Mouse (Mus musculus) kidney, adult 8-10 months (tissue): ENCODE data around the gene Slc25a13.
A peak's percentile ranks its signal among the peaks of the same experiment; 100 is the strongest.
"Not testable (repeated sequence)": the region's sequence is repeated elsewhere in the genome, so short reads cannot be mapped to it uniquely, and the experiment has no call there.

Experiments
- DNase-seq, 2 experiments: peaks; one replicate each; pipeline ENCODE4 v3.0.0; 2022

Slc25a13 gene

DNA sequence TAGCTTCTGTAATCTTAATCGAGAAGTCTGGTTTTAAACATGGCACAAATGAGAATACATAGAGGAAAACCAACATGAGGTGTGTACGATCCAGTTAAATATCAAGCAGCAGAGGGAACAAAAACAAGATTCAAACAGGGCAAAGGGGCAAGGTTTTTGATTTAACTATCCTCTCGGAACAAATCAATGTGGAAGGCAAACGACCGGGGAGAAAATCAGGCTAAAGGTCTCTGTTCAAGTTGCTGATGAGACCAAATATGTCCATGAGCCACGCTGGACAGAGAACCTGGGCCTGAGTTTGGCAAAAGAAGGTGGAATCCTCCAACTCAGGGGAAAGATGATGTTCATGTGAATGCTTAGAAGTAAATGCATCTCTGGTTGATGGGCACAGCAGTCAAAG is 14.5 kb downstream of the Slc25a13 start:
- DNase-seq: peak; percentile 57 to 58

DNA sequence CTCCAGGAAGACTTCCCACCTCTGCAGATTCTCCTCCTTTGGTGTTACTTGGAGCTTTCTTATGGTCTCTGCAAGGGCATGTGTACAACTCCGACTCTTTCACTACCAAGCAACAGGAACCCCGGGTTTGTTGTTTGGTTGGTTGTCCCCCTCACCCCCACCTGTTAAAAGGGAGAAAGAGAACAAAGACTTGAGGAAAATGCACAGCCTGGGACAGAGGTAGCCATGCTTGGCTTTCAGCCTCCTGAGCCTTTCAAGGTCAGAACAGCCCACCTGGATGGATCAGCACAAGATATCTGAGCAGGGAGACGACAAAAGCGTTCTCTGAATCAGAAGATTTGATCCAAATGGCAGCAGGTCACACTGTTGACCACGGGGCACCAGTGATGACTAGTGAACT is 15.0 kb downstream of the Slc25a13 start:
- DNase-seq: no peak

DNA sequence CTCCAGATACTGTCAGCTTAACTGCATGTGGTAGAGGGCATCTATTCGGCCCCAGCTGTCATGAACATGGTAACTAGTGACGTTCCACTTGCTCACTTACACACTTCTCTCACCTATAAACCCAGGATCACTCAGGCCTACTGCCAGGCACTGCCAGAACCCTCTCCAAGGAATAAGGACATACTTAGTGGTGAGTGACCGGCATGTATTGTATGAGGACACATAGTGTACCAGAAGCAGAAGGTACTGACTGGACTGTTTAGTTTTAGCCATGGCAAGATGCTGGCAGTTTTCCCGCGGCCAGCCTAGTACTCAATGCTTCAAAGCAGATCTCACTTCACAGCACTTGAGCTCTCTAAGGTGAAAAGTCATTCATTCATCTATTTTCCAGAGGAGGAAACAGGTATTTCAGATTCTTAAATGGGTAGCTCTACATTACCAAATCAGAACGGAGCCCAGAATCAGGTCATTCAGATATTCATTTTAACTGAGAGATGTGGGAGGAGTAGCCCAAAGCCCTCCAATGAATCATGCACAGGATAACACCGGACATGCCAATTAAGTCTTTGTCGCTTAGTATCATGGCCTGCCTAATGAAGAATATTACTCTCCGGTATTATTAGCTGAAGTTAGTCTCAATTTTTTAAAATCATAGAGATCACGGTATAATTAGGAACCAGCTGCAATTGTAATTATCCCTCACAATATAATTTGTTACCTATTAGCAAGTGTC is 17.7 kb downstream of the Slc25a13 start:
- no peak for DNase-seq

DNA sequence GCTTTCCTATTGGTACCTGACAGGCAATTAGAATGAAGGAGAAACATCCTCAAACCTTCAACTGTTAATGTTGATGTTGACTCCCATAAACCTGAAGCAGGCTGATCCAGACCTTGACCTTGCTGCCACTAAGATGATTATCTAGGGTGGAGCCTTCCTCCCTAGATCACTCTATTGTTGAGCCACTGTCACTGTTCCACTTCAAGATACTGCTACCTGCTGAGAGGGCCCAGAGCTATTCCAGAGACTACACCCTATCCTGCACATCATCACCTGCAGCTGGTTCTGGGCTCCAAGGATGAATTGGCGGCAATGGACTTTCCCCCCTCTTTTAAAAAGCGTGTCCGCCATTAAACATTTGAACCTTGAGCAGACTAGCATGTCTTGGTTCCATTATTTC is 18.9 kb downstream of the Slc25a13 start:
- not testable (repeated sequence) for DNase-seq

DNA sequence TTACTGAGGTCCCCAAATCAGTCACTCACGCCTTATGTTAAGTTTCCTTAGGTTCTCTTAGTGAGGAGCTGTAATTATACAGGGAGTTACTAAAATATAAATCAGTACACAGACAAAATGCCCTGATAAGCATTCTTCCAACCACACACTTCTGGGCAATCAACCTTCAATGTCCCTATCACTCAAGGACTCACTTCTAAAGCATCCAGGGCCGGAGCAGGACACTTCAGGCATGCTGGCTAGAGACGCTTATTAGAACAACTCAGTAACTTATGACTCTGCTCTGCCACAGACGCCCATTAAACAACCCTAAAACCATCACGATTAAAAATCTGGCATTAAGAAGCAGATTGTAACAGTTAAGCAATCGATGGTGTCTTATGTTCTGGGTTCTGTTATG is 19.6 kb downstream of the Slc25a13 start:
- DNase-seq: no peak

DNA sequence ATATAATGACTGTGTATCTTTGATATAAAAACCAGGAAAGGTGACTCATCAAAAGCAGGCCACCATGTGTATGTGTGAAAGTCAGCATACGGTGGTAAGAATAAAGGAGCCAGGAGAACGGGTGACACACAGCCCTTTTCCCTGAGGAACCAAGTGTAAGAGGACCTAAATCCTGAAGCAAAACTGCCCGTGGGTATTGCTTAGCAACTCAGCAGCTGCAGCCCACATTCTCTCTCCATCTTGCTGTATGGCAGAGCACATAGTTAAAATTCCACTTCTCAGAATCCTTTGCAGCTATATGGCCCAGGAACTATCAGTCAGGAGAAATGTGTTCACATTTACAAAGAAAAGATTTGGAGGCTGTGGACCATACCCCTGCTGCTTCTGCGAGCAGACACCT is 20.4 kb downstream of the Slc25a13 start:
- no peak for DNase-seq

DNA sequence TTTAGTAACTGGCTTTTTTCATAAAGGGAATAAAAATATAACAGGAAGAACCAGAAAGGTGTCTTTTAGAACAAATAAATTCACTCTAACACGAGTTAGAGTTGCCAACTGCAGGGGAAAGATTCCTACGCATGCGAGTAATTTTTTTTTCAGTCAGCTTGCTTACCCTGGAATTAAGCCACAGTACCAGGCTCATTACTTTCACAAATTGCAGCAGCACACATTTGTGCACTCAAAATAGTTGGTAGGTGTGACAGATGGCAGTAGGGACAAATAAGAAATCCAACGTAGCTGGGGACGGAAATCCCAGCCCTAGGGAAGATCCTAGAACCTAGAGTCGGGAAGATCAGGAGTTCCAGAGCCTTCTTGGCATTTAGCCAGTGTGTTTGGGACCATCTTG is 22.1 kb downstream of the Slc25a13 start:
- DNase-seq: no peak

DNA sequence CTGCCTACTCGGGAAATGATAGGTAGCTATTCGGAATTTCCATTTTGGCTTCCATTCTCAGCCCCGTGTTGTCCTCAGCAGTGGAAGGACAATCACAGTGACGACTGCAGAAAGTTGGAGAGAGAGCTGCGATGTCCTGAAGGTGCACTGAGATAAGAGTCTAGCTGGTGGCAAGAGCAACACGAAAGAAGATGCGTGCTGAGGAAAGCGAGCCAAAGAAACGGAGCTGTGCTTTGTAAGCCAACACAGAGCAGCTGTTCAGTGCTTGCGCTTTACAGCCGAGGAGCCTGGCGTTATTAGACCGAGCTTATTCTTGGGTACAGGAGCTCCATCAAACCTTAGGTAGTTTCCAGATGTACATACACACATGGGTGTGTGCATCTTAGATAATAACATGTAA is 23.1 kb downstream of the Slc25a13 start:
- DNase-seq: no peak

DNA sequence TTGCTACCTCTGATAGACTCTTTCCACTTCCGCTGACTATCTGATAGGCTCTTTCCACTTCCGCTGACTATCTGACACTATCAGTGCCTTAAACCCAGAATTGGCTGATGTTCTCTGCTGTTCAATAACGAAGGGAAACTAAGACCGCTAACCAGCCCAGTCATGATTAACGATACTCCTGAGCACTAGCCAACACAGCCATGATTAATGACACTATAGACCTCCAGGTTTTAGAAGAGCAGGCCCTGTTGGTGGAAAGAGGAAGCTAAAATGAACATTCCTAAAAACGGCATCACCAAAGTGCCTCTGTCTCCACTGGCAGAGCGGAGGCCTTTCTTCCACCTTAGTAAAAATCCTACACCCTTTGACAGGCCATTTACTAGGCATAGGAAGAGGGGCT is 24.6 kb downstream of the Slc25a13 start:
- DNase-seq: no peak

DNA sequence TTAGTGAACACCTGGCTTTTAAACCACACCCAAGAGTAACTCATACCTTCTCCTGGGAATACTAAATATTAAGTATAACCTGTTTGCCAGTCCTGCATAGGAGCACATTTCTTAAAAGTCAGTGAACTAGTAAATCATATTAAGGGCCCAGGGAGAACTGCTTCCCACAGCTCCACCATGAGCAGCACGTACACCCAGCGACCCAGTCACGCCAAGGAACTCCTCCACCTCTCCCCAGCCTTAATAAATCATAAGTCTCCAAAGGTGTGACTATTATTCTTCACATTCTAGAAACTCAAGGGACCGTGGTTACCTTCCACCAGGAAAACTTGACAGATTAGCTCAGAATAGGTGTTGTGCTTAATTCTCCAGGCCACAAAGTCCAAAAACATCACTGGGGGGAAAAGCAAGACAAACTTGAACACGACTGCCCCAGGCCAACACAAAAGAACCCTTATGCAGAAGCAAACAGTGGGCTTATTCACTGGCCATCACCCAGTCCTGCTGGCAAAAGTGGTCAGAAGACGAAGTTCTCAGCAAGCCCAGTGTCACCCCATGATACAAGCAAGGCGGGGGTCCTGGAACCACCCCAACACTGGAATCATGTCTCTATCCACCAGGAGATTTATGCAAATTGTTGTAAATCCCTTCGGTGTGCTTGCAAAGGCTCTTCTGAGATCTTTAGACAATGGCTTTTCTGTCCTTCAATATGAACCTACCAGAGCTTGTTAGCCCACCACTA is 25.2 kb downstream of the Slc25a13 start:
- DNase-seq: no peak

DNA sequence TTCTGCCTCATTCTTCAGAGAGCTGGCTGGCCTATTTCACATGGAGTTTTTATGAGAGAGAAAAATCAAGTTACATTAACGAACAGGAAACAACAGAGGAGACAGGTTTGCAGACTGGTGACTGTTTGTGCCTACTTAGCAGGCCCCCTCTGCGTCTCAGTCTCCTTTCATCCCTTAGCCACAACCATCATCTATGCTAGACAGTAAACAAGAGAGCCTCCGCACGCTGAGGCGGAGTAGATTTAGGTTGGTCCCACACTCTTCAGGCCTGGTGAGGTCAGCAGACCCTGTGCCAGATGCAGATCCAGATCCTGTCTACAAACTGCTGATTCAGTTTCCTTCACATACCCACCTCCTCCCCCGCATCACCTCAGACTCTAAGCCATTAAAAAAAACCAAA is 28.0 kb downstream of the Slc25a13 start:
- DNase-seq: no peak

DNA sequence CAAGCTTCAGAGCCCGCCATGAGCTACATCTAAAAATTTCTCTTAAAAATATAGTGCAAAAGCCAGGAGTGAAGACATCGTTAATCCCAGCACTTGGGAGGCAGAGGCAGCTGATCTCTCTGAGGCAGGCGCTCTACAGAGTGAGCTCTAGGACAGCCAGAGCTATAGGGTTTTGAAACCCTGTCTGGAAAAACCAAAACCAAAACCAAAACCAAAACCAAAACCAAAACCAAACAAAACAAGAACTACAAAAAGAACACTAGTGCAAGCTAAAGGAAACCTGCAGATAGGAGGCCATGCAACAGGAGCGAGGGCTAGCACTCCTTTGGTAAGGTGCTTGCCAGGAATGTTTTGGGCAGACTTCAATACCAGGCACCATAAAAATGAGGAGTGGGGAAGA is 30.5 kb downstream of the Slc25a13 start:
- DNase-seq: no peak

DNA sequence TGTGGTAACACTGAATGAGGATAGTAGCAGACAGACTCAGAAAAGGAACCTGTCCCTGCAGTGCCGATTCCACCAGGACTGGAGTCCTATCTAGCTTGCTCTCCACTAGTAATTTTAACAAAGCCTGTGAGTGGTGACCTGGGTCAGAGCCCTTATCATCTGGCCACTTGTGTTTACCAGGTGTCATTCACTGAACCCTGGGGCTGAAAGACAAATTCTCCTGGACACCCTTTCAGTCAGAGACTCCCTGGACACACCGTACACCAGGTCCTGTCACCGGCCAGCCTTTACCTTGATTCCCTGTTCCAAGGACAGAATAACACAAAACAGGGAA is 31.3 kb downstream of the Slc25a13 start:
- no peak for DNase-seq

DNA sequence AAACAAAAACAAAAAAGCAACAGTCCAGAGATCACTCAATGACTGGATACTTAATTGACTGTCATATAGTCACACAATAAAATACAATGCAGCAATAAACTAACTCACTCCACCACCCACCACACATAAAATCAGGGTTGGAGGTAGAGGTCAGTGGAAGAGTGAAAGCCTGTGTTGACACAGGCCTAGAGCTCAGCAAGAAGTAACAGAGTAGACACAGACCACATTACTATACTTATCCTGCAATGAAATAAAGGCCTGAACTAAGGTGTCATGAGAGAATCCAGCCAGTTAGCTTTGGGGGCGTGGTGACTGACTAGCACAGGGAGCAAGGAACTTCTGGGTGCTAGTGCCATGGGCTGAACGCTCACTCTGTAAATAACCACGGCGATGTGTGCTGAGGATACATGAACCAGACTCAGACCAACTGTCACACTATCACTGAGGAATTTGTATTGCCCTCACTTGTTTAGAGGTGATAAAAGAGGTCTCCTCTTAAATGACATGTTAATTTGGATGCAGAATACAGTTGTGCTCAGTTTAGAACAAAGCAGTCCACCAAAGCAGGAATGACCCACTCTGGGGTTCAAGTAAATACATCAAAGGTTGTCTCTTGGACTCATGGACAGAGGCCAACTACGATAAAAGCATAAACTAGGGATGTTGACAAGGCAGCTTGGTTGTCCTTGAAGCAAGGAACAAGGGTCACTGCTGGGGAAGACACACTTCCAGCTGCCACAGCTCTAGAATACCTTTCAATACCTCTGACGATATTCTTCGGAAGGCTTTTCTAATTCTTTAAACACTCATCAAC is 31.8 kb downstream of the Slc25a13 start:
- DNase-seq: peak in 1 of 2 experiments; percentile 62

DNA sequence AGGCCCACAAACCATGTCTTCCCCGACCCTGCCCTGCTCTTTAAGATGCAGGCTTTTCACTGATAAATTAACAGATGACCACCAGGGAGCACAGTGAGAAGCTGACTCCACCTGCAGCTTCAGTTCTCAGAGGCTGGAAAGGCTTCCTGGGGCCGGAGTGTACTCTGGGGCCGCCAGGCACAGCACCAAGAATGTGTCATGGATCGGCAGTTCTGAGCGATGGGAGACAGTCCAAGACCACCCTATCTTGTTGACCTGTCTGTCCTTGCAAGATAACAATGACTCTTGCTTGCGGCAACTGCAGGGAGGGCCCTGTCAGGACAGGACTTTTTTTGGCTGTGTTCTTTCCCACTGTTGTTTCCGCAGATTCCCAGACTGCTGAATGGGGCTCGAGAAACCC is 33.4 kb downstream of the Slc25a13 start:
- DNase-seq: no peak

DNA sequence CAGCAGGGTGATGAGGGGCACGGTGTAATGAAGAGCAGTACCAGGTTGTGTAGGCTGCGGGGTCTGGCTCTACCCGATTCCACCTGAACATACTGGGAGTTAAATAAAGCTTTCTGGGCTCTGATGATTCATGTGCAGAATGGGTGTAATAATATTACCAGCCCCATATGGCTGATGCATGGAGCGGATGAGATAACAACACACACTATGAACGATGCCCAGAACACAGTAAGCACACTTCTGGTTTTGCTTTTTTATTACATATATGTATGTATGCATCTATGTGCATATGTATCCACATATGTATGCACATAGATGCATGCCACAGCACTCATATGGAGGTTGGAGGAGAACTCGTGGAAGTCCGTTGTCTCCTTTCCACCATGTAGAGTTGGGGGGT is 34.8 kb downstream of the Slc25a13 start:
- no peak for DNase-seq

DNA sequence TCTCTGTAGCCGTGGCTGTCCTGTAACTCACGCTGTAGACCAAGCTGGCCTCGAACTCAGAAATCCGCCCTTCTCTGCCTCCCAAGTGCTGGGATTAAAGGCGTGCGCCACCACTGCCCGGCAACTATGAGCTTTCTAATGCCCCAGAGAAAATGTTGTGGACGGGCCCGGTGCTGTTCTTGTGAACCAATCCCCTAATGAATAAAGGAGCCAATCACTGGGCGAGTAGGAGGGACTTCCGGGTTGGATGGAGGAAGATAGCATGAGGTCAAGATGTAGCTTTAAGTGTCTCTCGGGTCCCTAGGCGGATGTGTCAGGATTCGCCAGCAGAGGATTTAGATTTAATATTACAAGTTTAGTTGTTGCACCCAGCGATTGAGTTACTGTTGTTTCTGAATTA is 38.6 kb downstream of the Slc25a13 start:
- DNase-seq: not testable (repeated sequence)

DNA sequence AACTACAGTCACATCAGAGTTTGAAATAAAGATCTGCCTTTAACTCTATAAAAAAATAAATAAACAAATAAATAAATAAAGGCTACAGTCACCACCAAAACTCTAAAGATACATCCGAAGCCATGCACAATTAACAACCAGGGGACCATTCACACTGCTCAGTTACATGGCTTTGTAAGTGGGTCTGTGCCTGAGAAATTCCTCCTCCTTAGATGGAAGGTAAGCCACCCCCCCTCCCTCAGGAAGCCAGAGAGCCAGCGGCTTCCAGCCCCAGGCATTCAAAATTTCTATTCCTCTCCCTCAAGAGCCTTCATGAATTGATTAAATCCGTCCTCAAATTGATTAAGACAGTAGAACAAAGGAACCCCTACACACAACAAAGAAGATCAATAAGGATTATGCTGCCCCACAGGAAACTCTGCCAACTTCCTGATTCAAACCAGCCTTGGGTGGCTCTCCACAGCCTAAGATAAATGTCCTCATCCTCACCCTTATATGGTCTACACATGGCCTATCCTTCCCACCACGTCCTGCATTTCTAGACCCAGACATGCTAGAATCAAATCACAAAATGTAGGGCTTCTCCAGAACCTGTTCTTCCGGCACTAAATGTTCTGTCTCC is 41.5 kb downstream of the Slc25a13 start:
- DNase-seq: no peak

DNA sequence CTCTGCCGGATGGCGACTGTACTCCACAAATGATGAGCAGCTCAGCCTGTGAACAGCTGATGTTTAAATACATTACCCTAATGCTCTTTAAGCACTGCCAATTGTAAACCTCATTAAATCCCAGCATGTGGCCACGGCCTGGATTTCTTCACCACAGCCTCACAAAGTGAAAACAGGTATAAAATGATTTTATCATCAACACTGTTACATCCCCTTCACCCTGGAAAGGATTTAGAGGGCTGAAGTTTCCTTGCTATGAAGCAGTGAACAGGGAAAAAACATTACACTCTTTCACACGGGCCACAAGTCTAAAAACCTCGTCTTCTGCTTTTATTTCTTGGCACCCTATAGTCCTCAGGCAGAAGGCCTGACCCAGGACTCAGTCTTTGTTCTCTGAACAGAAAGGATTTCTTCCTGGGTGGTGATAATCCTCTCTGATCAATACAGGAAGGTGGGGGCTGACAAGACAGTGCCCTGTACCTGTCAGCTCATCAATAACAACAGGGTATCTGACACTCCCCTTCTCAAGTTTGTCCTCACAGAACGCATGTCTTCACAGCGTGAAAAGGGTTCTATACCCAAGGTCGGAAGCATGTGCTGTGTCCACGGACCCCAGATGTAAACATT is 42.9 kb downstream of the Slc25a13 start:
- no peak for DNase-seq

DNA sequence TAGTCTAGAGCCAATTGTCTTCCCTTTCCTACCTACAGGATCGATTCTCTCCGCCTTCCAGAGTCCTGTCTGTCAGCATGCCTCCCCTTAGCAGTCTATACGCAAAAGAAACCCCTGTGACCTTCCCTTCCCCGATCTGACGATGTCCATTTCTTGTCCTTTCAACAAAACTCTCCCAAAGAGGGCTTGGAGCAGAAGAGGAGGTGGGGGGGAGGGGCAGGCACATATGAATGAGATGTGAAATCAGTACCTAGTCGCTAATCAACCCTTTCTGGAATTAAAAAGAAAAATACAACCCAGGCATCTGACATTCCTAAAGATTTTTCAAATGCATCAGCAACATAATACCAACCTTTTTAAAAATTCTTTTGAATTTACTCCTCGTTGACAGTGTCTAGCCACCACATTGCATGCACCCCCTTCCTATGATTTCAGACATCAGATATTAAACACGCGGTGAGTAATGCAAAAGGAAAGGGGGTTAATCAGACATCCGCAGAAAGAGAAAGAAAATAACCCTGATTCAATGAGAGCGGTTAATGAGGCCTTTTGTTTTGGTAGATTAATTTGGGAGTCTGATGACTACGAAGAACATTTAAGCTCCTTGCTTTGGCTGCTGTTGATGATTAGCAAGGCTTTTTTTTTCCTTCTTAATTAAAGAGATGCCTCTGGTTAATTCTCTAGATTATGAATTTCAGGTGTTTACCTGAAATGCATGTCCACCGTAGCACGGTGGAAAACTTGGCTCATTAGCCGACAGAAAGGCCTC is 43.6 kb downstream of the Slc25a13 start:
- no peak for DNase-seq

DNA sequence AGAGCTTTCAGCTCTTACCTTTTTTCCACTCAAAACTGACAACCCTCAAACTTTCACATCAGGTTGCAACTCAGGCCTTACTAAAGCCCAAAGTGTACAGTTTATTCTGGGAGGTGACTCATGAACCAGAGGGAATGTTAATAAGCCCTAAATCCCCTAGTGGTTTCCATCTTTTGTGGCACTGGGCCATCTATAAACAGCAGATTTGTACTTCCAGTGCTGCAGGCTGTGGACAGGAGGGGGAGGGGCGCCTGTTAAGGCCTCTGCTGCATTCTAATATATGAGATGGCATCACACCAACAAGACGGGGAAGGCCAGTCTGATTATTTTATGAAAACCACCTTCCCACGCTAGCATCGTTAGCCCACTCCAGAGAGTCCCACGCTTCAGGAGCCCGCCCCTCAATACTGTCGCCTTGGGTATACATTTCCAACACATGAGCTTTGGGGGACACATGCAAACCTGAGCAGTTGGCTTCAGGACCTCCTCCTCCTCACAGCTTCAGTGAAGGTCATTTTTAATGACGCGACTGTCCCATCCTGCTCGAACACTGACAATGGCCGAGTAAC is 48.3 kb downstream of the Slc25a13 start:
- peak in 1 of 2 experiments; percentile 23 for DNase-seq
